Mouse (Mus musculus): ENCODE data around the gene Mif4gd. TPM values are rescaled to one million over a fixed set of nuclear protein-coding genes. Genes with fewer than 3 reads are reported as not detected.
A peak's percentile ranks its signal among the peaks of the same experiment; 100 is the strongest.

The Mif4gd gene
- polyA plus RNA-seq, 1 experiment = 108 TPM

- Histone ChIP-seq H3K36me3 (ENCODE audit: control insufficient read depth, insufficient read depth, low read length) (peaks cover 15% of the 10 kb centered on the region), H3K27ac (ENCODE audit: insufficient read depth, low read depth, low read length) (no peak overlapping the region), H3K27me3 (ENCODE audit: control insufficient read depth, insufficient read depth, low read length) (no peaks in the 10 kb centered on the region), H3K4me1 (ENCODE audit: control insufficient read depth, insufficient read depth, insufficient read length, low read length) (peaks cover 11% of the 10 kb centered on the region), H3K4me3 (ENCODE audit: low read depth, low read length) (no peak overlapping the region)
- WGBS = 85% methylated on average over 10 of the region's 10 CpGs
- no peak for TF ChIP-seq CTCF (IDR thresholded peaks at IDR 0.05; ENCODE audit: extremely low read depth, insufficient read length, insufficient replicate concordance, low read depth, low read length)
- TF ChIP-seq POLR2A (IDR thresholded peaks at IDR 0.05; ENCODE audit: low read depth, low read length) = no peak
These were observed 1.8 kb upstream of the Mif4gd start for GRCm38 (mm10) chr11:115614346-115615107.

- peak overlapping the region; percentile 84 for H3K27ac ChIP-seq (ENCODE audit: insufficient read depth, low read depth, low read length)
- peaks cover 23% of the 10 kb centered on the region for H3K36me3 ChIP-seq (ENCODE audit: control insufficient read depth, insufficient read depth, low read length)
- TF ChIP-seq POLR2A (IDR thresholded peaks at IDR 0.05; ENCODE audit: low read depth, low read length) = no peak
- no peak for TF ChIP-seq CTCF (IDR thresholded peaks at IDR 0.05; ENCODE audit: extremely low read depth, insufficient read length, insufficient replicate concordance, low read depth, low read length)
- under 1% methylated on average over 16 of the region's 16 CpGs for WGBS
- peaks cover 11% of the 10 kb centered on the region for H3K4me1 ChIP-seq (ENCODE audit: control insufficient read depth, insufficient read depth, insufficient read length, low read length)
- peak overlapping the region; percentile 65 for H3K4me3 ChIP-seq (ENCODE audit: low read depth, low read length)
- H3K27me3 ChIP-seq (ENCODE audit: control insufficient read depth, insufficient read depth, low read length) = no peaks in the 10 kb centered on the region
These were observed 573 bp upstream of the Mif4gd start for GRCm38 (mm10) chr11:115613138-115613945.

- Histone ChIP-seq H3K27ac (ENCODE audit: insufficient read depth, low read depth, low read length) (peak overlapping the region; percentile 50), H3K4me1 (ENCODE audit: control insufficient read depth, insufficient read depth, insufficient read length, low read length) (peaks cover 11% of the 10 kb centered on the region), H3K36me3 (ENCODE audit: control insufficient read depth, insufficient read depth, low read length) (peaks cover 28% of the 10 kb centered on the region), H3K4me3 (ENCODE audit: low read depth, low read length) (peak overlapping the region; percentile 65), H3K27me3 (ENCODE audit: control insufficient read depth, insufficient read depth, low read length) (no peaks in the 10 kb centered on the region)
- TF ChIP-seq POLR2A (IDR thresholded peaks at IDR 0.05; ENCODE audit: low read depth, low read length) = no peak
- no peak for TF ChIP-seq CTCF (IDR thresholded peaks at IDR 0.05; ENCODE audit: extremely low read depth, insufficient read length, insufficient replicate concordance, low read depth, low read length)
- under 1% methylated on average over 13 of the region's 13 CpGs for WGBS
These were observed 735 bp downstream of the Mif4gd start for GRCm38 (mm10) chr11:115612059-115612409.

DNA sequence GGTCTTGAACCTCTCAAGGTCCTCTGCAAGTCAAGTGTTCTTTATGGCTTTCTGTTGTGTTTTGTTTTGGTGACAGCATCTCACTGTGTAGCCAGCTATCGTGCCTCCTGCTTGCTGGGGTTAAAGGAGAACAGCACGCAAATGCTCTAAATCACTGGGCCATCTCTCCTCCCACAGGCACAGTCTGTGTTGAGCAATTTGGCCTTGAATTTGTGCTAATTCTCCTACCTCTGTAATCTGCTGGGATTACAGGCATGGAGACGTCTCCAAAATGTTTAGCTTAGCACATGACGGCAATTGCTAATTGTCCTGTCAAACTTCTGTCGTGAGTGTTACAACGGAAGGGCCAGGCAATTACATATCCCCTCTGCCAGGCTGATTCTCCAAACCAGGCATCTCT, 1.6 kb downstream of the Mif4gd start:
- Histone ChIP-seq H3K27me3 (ENCODE audit: control insufficient read depth, insufficient read depth, low read length) (no peaks in the 10 kb centered on the region), H3K4me3 (ENCODE audit: low read depth, low read length) (no peak overlapping the region), H3K36me3 (ENCODE audit: control insufficient read depth, insufficient read depth, low read length) (peaks cover 37% of the 10 kb centered on the region), H3K4me1 (ENCODE audit: control insufficient read depth, insufficient read depth, insufficient read length, low read length) (peaks cover 11% of the 10 kb centered on the region), H3K27ac (ENCODE audit: insufficient read depth, low read depth, low read length) (no peak overlapping the region)
- TF ChIP-seq POLR2A (IDR thresholded peaks at IDR 0.05; ENCODE audit: low read depth, low read length) (no peak), CTCF (IDR thresholded peaks at IDR 0.05; ENCODE audit: extremely low read depth, insufficient read length, insufficient replicate concordance, low read depth, low read length) (no peak)
- 72% methylated on average over 6 of the region's 6 CpGs for WGBS

GRCm38 (mm10) chr11:115609576-115609975, 3.2 kb downstream of the Mif4gd start:
- H3K27ac ChIP-seq (ENCODE audit: insufficient read depth, low read depth, low read length) = no peak overlapping the region
- 73% methylated on average over 3 of the region's 3 CpGs for WGBS
- H3K4me1 ChIP-seq (ENCODE audit: control insufficient read depth, insufficient read depth, insufficient read length, low read length) = peaks cover 11% of the 10 kb centered on the region
- H3K4me3 ChIP-seq (ENCODE audit: low read depth, low read length) = no peak overlapping the region
- TF ChIP-seq CTCF (IDR thresholded peaks at IDR 0.05; ENCODE audit: extremely low read depth, insufficient read length, insufficient replicate concordance, low read depth, low read length) (no peak), POLR2A (IDR thresholded peaks at IDR 0.05; ENCODE audit: low read depth, low read length) (no peak)
- H3K27me3 ChIP-seq (ENCODE audit: control insufficient read depth, insufficient read depth, low read length) = no peaks in the 10 kb centered on the region
- H3K36me3 ChIP-seq (ENCODE audit: control insufficient read depth, insufficient read depth, low read length) = peaks cover 41% of the 10 kb centered on the region

DNA sequence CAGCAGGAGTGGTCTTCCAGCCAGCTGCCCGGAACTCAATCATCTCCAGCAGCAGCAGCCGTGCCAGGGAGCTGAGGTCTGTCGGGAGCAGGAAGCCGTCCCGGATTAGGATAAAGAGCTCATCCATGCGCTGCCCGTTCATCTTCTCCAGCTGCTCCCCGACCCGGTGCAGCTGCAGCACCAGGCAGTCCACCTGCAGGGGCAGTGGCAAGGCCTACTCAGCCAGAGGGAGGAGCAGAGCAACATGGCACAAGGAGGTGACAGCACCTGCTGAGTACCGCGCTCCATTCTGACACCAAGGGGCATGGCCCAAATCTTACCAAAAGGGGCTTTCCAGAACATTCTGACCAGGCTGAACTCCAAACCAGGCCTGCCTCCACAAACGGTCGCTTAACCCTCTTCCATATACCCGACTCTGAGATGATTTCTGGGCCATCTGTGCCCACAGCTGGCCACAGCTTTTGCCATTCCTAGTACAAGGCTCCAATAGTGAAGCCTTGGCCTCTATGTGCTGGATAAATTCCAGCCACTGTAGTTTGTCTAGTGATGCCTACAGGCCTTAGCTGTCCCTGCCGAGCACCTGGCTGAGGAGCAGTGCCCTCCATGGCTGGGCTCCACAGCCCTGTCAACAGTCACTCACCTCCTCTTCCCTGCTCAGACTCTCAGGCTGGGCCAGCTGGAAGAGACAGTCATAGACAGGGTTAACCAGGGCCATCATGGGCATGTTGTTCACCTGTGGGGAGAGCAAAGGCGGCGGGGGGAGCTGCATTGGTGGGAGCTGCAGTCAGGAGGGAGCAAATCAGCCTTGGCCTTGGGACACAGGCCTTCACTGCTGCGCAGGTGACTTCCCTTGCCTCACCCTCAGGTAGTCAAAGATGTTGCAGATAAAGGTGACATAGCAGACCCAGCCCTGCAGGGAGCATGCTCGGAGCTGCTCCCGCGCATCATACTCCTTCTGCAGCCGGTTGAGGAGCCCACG, 4.1 kb downstream of the Mif4gd start:
- Histone ChIP-seq H3K36me3 (ENCODE audit: control insufficient read depth, insufficient read depth, low read length) (peaks cover 41% of the 10 kb centered on the region), H3K27ac (ENCODE audit: insufficient read depth, low read depth, low read length) (no peak overlapping the region), H3K4me1 (ENCODE audit: control insufficient read depth, insufficient read depth, insufficient read length, low read length) (peaks cover 10% of the 10 kb centered on the region), H3K4me3 (ENCODE audit: low read depth, low read length) (no peak overlapping the region), H3K27me3 (ENCODE audit: control insufficient read depth, insufficient read depth, low read length) (no peaks in the 10 kb centered on the region)
- TF ChIP-seq POLR2A (IDR thresholded peaks at IDR 0.05; ENCODE audit: low read depth, low read length) (no peak; the same call in 1 of the 2 replicates), CTCF (IDR thresholded peaks at IDR 0.05; ENCODE audit: extremely low read depth, insufficient read length, insufficient replicate concordance, low read depth, low read length) (no peak)
- 76% methylated on average over 23 of the region's 23 CpGs for WGBS
